Mouse (Mus musculus) liver, embryonic 14.5 days (tissue): ENCODE measurements around the gene Cenpl. TPM values are rescaled to one million over a fixed set of nuclear protein-coding genes. Genes with fewer than 3 reads are reported as not detected.

Experiments used
- ATAC-seq: fragments of 200-750 bp; cut with Nextera tagmentation; 2 replicates; pipeline ENCODE4 v1.8.0; 2017; ENCODE audit warnings: moderate number of reproducible peaks, mild to moderate bottlenecking, moderate library complexity; ENCODE audit not compliant: insufficient read depth
- DNase-seq, 3 experiments: peaks; one replicate each; pipeline ENCODE4 v3.0.0-alpha.2; 2012 to 2013; ENCODE audit warnings: low read depth in 3 of 3, low spot score in 3 of 3
- H3K27ac ChIP-seq: fragments of 300-500 bp; sonication (generic); 2 replicates; pipeline ENCODE4 v1.5.1; 2014; ENCODE audit warnings: moderate library complexity, mild to moderate bottlenecking, control low read depth, inconsistent platforms
- H3K27me3 ChIP-seq: fragments of 300-500 bp; sonication (generic); 2 replicates; pipeline ENCODE4 v1.6.1; 2014; ENCODE audit warnings: mild to moderate bottlenecking, low read length, moderate library complexity; ENCODE audit not compliant: control insufficient read depth, insufficient read depth
- H3K36me3 ChIP-seq: fragments of 300-500 bp; sonication (generic); replicated peaks from 2 replicates; pipeline ENCODE4 v1.6.1; 2014; ENCODE audit warnings: low read depth; ENCODE audit not compliant: control insufficient read depth, insufficient read depth
- H3K4me1 ChIP-seq, 2 experiments: fragments of 200-500 bp in 1 of 2; fragments of 300-500 bp in 1 of 2; sonication (generic) in 1 of 2; replicated peaks; 2 replicates each; pipeline ENCODE4 v1.6.1; 2012 to 2014; ENCODE audit warnings: antibody characterized with exemption in 1 of 2, inconsistent platforms in 1 of 2, low read length in 1 of 2; ENCODE audit not compliant: control insufficient read depth in 2 of 2, insufficient read depth in 2 of 2
- H3K4me2 ChIP-seq: fragments of 300-500 bp; sonication (generic); 2 replicates; pipeline ENCODE4 v1.6.1; 2014; ENCODE audit warnings: low read depth, mild to moderate bottlenecking, control low read depth, moderate library complexity
- H3K4me3 ChIP-seq, 2 experiments: fragments of 200-500 bp in 1 of 2; fragments of 300-500 bp in 1 of 2; sonication (generic) in 1 of 2; 2 replicates each; pipeline ENCODE4 v1.5.1; 2012 to 2014; ENCODE audit warnings: low read depth in 2 of 2, low read length in 2 of 2, mild to moderate bottlenecking in 2 of 2, control low read depth in 1 of 2, inconsistent platforms in 1 of 2, moderate library complexity in 1 of 2; ENCODE audit not compliant: insufficient read depth in 1 of 2
- H3K9ac ChIP-seq: fragments of 300-500 bp; sonication (generic); replicated peaks from 2 replicates; pipeline ENCODE4 v1.6.1; 2014; ENCODE audit warnings: mild to moderate bottlenecking, control low read depth, moderate library complexity
- H3K9me3 ChIP-seq: fragments of 300-500 bp; sonication (generic); 2 replicates; pipeline ENCODE4 v1.6.1; 2016; ENCODE audit warnings: low read length, mixed read lengths; ENCODE audit not compliant: control insufficient read depth
- CTCF ChIP-seq: IDR thresholded peaks from 2 replicates; pipeline ENCODE4 v1.5.1; 2016; ENCODE audit warnings: antibody characterized with exemption, low read depth, control low read depth
- EP300 ChIP-seq: IDR thresholded peaks from 2 replicates; pipeline ENCODE4 v1.6.1; 2016; ENCODE audit warnings: antibody characterized with exemption, low read depth
- WGBS: fragments of 180-500 bp; shearing (Covaris S2); extraction: QIAGEN DNeasy Blood & Tissue Kit; methylation state at CpG from one replicate; pipeline ENCODE4 v1.1.7; 2014; ENCODE audit not compliant: insufficient replicate concordance; 5-methylcytosine and 5-hydroxymethylcytosine counted together
- polyA plus RNA-seq, 2 experiments: library from polyadenylated mRNA; depleted of rRNA in 1 of 2; stranded (reverse) in 1 of 2; unstranded in 1 of 2; fragments of >200 nt; fragmentation: Nextera tagmentation in 1 of 2; extraction: Ambion mirVana in 1 of 2; gene quantifications; 2 replicates each; pipeline versions ENCODE4 v1.2.1 to v1.2.3; 2012 to 2014

Cenpl gene
- polyA plus RNA-seq, 2 experiments = 14.5 to 36.5 TPM

GRCm38 (mm10) chr1:161031881-161032280 is 38.6 kb upstream of the Cenpl start:
- ATAC-seq (no peak), DNase-seq (no peak)
- Histone ChIP-seq H3K27ac (no peak overlapping the region), H3K4me1 (peaks cover 10 to 13% of the 10 kb centered on the region in 2 experiments), H3K9me3 (no peaks in the 10 kb centered on the region), H3K4me2 (no peak overlapping the region), H3K36me3 (peaks cover 13% of the 10 kb centered on the region), H3K9ac (no peak overlapping the region), H3K27me3 (no peaks in the 10 kb centered on the region), H3K4me3 (no peak overlapping the region)
- no peak for TF ChIP-seq CTCF
- TF ChIP-seq EP300 = no peak
- WGBS = 85% methylated on average over 9 of the region's 9 CpGs

GRCm38 (mm10) chr1:161032345-161032744 is 38.2 kb upstream of the Cenpl start:
- peaks cover 18% of the 10 kb centered on the region for H3K36me3 ChIP-seq
- 64% methylated on average over 7 of the region's 7 CpGs for WGBS
- no peak overlapping the region for H3K27ac ChIP-seq
- no peak for TF ChIP-seq CTCF
- peak; percentile 17; the same call in 1 of the 2 replicates for TF ChIP-seq EP300
- no peaks in the 10 kb centered on the region for H3K9me3 ChIP-seq
- H3K4me1 ChIP-seq = peaks cover 10 to 13% of the 10 kb centered on the region in 2 experiments
- no peak overlapping the region for H3K9ac ChIP-seq
- DNase-seq (no peak), ATAC-seq (no peak)
- H3K27me3 ChIP-seq = no peaks in the 10 kb centered on the region
- peak overlapping the region; percentile 20; the same call in 1 of the 2 replicates for H3K4me2 ChIP-seq
- no peak overlapping the region for H3K4me3 ChIP-seq

GRCm38 (mm10) chr1:161033856-161034434 is 36.6 kb upstream of the Cenpl start:
- Histone ChIP-seq H3K4me2 (peak overlapping the region; percentile 85), H3K27me3 (no peaks in the 10 kb centered on the region), H3K4me1 (peaks cover 12 to 13% of the 10 kb centered on the region in 2 experiments), H3K9me3 (no peaks in the 10 kb centered on the region), H3K9ac (peak overlapping the region; percentile 95), H3K36me3 (peaks cover 34% of the 10 kb centered on the region), H3K4me3 (peak overlapping the region; percentile 84 to 89), H3K27ac (peak overlapping the region; percentile 98)
- DNase-seq (no peak), ATAC-seq (no peak)
- WGBS = under 1% methylated on average over 21 of the region's 21 CpGs
- TF ChIP-seq EP300 (no peak), CTCF (no peak)

- ATAC-seq (peak; percentile 83), DNase-seq (peak; percentile 98 to 99 (median 98))
- Histone ChIP-seq H3K4me2 (peak within 1 kb of the TSS; percentile 85), H3K27ac (peak within 1 kb of the TSS; percentile 98), H3K36me3 (peaks cover 39% of the 10 kb centered on the region), H3K4me3 (peak within 1 kb of the TSS; percentile 84 to 89), H3K9me3 (no peaks in the 10 kb centered on the region), H3K4me1 (peaks cover 12 to 13% of the 10 kb centered on the region in 2 experiments), H3K27me3 (no peaks in the 10 kb centered on the region), H3K9ac (peak within 1 kb of the TSS; percentile 95)
- TF ChIP-seq EP300 (no peak), CTCF (no peak)
- under 1% methylated on average over 73 of the region's 76 CpGs for WGBS
Observed at GRCm38 (mm10) chr1:161034435-161035280, 35.9 kb upstream of the Cenpl start, which contains the start of gene Zbtb37. TSS of gene Zbtb37 (minus strand) at chr1:161034849.

GRCm38 (mm10) chr1:161035281-161035785 is 35.2 kb upstream of the Cenpl start:
- H3K9me3 ChIP-seq = no peaks in the 10 kb centered on the region
- H3K27ac ChIP-seq = peak overlapping the region; percentile 98
- peak overlapping the region; percentile 85 for H3K4me2 ChIP-seq
- H3K36me3 ChIP-seq = peaks cover 39% of the 10 kb centered on the region
- H3K9ac ChIP-seq = peak overlapping the region; percentile 95
- peaks cover 12 to 13% of the 10 kb centered on the region in 2 experiments for H3K4me1 ChIP-seq
- ATAC-seq = peak; percentile 36
- H3K4me3 ChIP-seq = peak overlapping the region; percentile 84 to 89
- DNase-seq = peak in 2 of 3 experiments; percentile 56 to 69
- under 1% methylated on average over 14 of the region's 14 CpGs for WGBS
- H3K27me3 ChIP-seq = no peaks in the 10 kb centered on the region
- no peak for TF ChIP-seq CTCF
- no peak for TF ChIP-seq EP300
